Mouse (Mus musculus): ENCODE results near the gene Gm9945.

- TF ChIP-seq CTCF (IDR thresholded peaks at IDR 0.05; ENCODE audit: borderline replicate concordance, insufficient read depth, low read length) (no peak), POLR2A (IDR thresholded peaks at IDR 0.05; ENCODE audit: low read depth, low read length) (no peak)
Measured at GRCm38 (mm10) chr11:53489007-53489406, 9.0 kb downstream of the Gm9945 start.
